Mouse (Mus musculus) megakaryocyte, embryonic 14.5 days (primary cell): ENCODE measurements around the gene Zc3h10.

Experiments used
- FLI1 ChIP-seq: IDR thresholded peaks from 2 replicates; pipeline ENCODE4 v1.6.1; 2012; ENCODE audit warnings: low read length, inconsistent platforms, mixed read lengths
- GATA1 ChIP-seq: IDR thresholded peaks from 3 replicates; pipeline ENCODE4 v1.6.1; 2012; ENCODE audit warnings: mixed read lengths, low read length, inconsistent platforms, borderline replicate concordance

- TF ChIP-seq GATA1 (no peak), FLI1 (no peak)
These were observed 16.0 kb upstream of the Zc3h10 start for GRCm38 (mm10) chr10:128563544-128563943.
